Comparison of ENCODE assay signal across 8 mouse cellular contexts in genomic region chr5:140567321-140567720, GRCm38 (mm10). TPM values are rescaled to one million over a fixed set of nuclear protein-coding genes. Genes with fewer than 3 reads are reported as not detected.
A peak's percentile ranks its signal among the peaks of the same experiment; 100 is the strongest.
DNase-seq lines count a peak whose midpoint lies in the region; ATAC-seq and TF ChIP-seq lines count a peak whose summit lies in the region.

No protein-coding gene starts in this region.

- H3K27ac ChIP-seq in left cerebral cortex, adult 2 months, result no peak overlapping the region
- H3K27ac ChIP-seq in embryonic facial prominence, embryonic 13.5 days, result peak overlapping the region; percentile 66
- H3K27ac ChIP-seq in intestine, embryonic 16.5 days (ENCODE audit: low read length), result no peak overlapping the region
- H3K27ac ChIP-seq in liver, embryonic 16.5 days (ENCODE audit: low read length), result no peak overlapping the region; the same call in 1 of the 2 replicates

- no peak overlapping the region for H3K9ac ChIP-seq in embryonic facial prominence, embryonic 13.5 days
- 0 out of 2 replicates have a peak overlapping the region, but pooled peaks have one; percentile 1 for H3K9ac ChIP-seq in intestine, embryonic 16.5 days (ENCODE audit: low read depth, low read length)
- H3K9ac ChIP-seq in liver, embryonic 16.5 days (ENCODE audit: low read depth, low read length), result 0 out of 2 replicates have a peak overlapping the region, but pooled peaks have one; percentile 9

- no peak overlapping the region for H3K4me3 ChIP-seq in left cerebral cortex, adult 2 months
- no peak overlapping the region for H3K4me3 ChIP-seq in embryonic facial prominence, embryonic 13.5 days
- no peak overlapping the region for H3K4me3 ChIP-seq in intestine, embryonic 16.5 days (ENCODE audit: low read length)
- no peak overlapping the region for H3K4me3 ChIP-seq in liver, embryonic 16.5 days (ENCODE audit: low read depth, low read length)

- peak overlapping the region; percentile 12; the same call in 1 of the 2 replicates for H3K4me2 ChIP-seq in embryonic facial prominence, embryonic 13.5 days
- no peak overlapping the region for H3K4me2 ChIP-seq in intestine, embryonic 16.5 days (ENCODE audit: low read depth, low read length)
- peak overlapping the region; percentile 34; the same call in 1 of the 2 replicates for H3K4me2 ChIP-seq in liver, embryonic 16.5 days (ENCODE audit: low read depth, low read length)

- H3K36me3 ChIP-seq in embryonic facial prominence, embryonic 13.5 days, result no peaks in the 10 kb centered on the region
- H3K36me3 ChIP-seq in intestine, embryonic 16.5 days (ENCODE audit: control insufficient read depth, insufficient read depth, low read length), result no peaks in the 10 kb centered on the region
- no peaks in the 10 kb centered on the region for H3K36me3 ChIP-seq in liver, embryonic 16.5 days (ENCODE audit: control insufficient read depth, insufficient read depth)

- no peaks in the 10 kb centered on the region for H3K9me3 ChIP-seq in embryonic facial prominence, embryonic 13.5 days
- no peaks in the 10 kb centered on the region for H3K9me3 ChIP-seq in intestine, embryonic 16.5 days (ENCODE audit: control insufficient read depth, low read length)
- H3K9me3 ChIP-seq in liver, embryonic 16.5 days (replicated peaks; ENCODE audit: control insufficient read depth, low read length), result no peaks in the 10 kb centered on the region

- TF ChIP-seq CTCF in left cerebral cortex, adult 2 months (IDR thresholded peaks at IDR 0.05), result no peak

- peak; percentile 15 to 31 for DNase-seq in left cerebral cortex, adult 18-20 months (ENCODE audit: low spot score in 2 of 2)
- no peak for DNase-seq in left cerebral cortex, adult 2 months (ENCODE audit: extremely low spot score in 1 of 2, low spot score in 2 of 2)
- DNase-seq in T-cell, adult 2 months (ENCODE audit: low spot score), result peak; percentile 92
- DNase-seq in spleen, postnatal 10 days (ENCODE audit: low spot score in 2 of 2), result peak; percentile 65 to 91
- DNase-seq in yolk sac, embryonic 10.5 days (ENCODE audit: low spot score), result no peak

- H3K27me3 ChIP-seq in embryonic facial prominence, embryonic 13.5 days, result no peaks in the 10 kb centered on the region
- H3K27me3 ChIP-seq in intestine, embryonic 16.5 days (replicated peaks; ENCODE audit: control insufficient read depth, insufficient read depth, low read length), result no peaks in the 10 kb centered on the region; the same call in 1 of the 2 replicates
- no peaks in the 10 kb centered on the region for H3K27me3 ChIP-seq in liver, embryonic 16.5 days (ENCODE audit: control insufficient read depth, insufficient read depth, low read depth, low read length)

- 0 out of 2 replicates have a peak, but pooled peaks have one; percentile 53 for ATAC-seq in embryonic facial prominence, embryonic 13.5 days (ENCODE audit: insufficient number of reproducible peaks, insufficient read depth, low FRiP score, low TSS enrichment, low read depth)
- ATAC-seq in intestine, embryonic 16.5 days, result 0 out of 2 replicates have a peak, but pooled peaks have one; percentile 21
- 0 out of 2 replicates have a peak, but pooled peaks have one; percentile 47 for ATAC-seq in liver, embryonic 16.5 days (ENCODE audit: low read depth)

- intact Hi-C loops in left cerebral cortex, adult 2 months (cut with DNase I), result no loop called here

- H3K4me1 ChIP-seq in embryonic facial prominence, embryonic 13.5 days, result peaks cover 43% of the 10 kb centered on the region
- H3K4me1 ChIP-seq in intestine, embryonic 16.5 days (ENCODE audit: control insufficient read depth, insufficient read depth, low read length), result peaks cover 31% of the 10 kb centered on the region
- peaks cover 37% of the 10 kb centered on the region for H3K4me1 ChIP-seq in liver, embryonic 16.5 days (ENCODE audit: control insufficient read depth, low read depth, low read length)

- 42% methylated on average over 11 of the region's 11 CpGs for WGBS in embryonic facial prominence, embryonic 13.5 days
- 43% methylated on average over 11 of the region's 11 CpGs for WGBS in intestine, embryonic 16.5 days
- 39% methylated on average over 11 of the region's 11 CpGs for WGBS in liver, embryonic 16.5 days (ENCODE audit: insufficient replicate concordance)

RNA-seq across cellular contexts. Expression of gene Grifin, which starts 2.5 kb away (rescaled TPM):
- not detected for total RNA-seq in left cerebral cortex, adult 18-20 months (2021)
- not detected for total RNA-seq in left cerebral cortex, adult 2 months (2021)
- not detected in 2 replicates for polyA plus RNA-seq in embryonic facial prominence, embryonic 13.5 days (2015; fragmentation: Nextera tagmentation; extraction: Ambion mirVana)
- 0.70 and 0.80 TPM in 2 replicates for polyA plus RNA-seq in intestine, embryonic 16.5 days (2015; fragmentation: Nextera tagmentation; extraction: Ambion mirVana)
- polyA plus RNA-seq in liver, embryonic 16.5 days (2015; fragmentation: Nextera tagmentation; extraction: Ambion mirVana), result 0.59 and 1.2 TPM in 2 replicates

RNA-seq across cellular contexts. Expression of gene Lfng, which starts 39.8 kb away (rescaled TPM):
- total RNA-seq in left cerebral cortex, adult 18-20 months (2021), result 10 to 100 TPM; 17.0 to 17.1 TPM
- total RNA-seq in left cerebral cortex, adult 2 months (2021), result 10 to 100 TPM; 25.9 to 26.2 TPM
- 20.6 and 21.8 TPM in 2 replicates for polyA plus RNA-seq in embryonic facial prominence, embryonic 13.5 days (2015; fragmentation: Nextera tagmentation; extraction: Ambion mirVana)
- 11.9 and 13.4 TPM in 2 replicates for polyA plus RNA-seq in intestine, embryonic 16.5 days (2015; fragmentation: Nextera tagmentation; extraction: Ambion mirVana)
- polyA plus RNA-seq in liver, embryonic 16.5 days (2015; fragmentation: Nextera tagmentation; extraction: Ambion mirVana), result 8.3 and 9.7 TPM in 2 replicates

Comparison
In these comparisons a context has a peak if more than half of its experiments do, and no peak if none do; other contexts are left out.
1. DNase-seq: peak in left cerebral cortex, adult 18-20 months (2 of 2), T-cell, adult 2 months (single experiment) and spleen, postnatal 10 days (2 of 2); none in left cerebral cortex, adult 2 months (0 of 2) and yolk sac, embryonic 10.5 days (single experiment).
2. Peak in every context shown above with its lines, with median percentiles within 50 percentile points of each other: ATAC-seq.